Mouse (Mus musculus): ENCODE data around the gene Rtp3.

GRCm38 (mm10) chr9:111011550-111011949 is 21.2 kb upstream of the Rtp3 start:
- no peak for TF ChIP-seq POLR2A (IDR thresholded peaks at IDR 0.05; ENCODE audit: low read depth, low read length)
- no peak for TF ChIP-seq CTCF (IDR thresholded peaks at IDR 0.05; ENCODE audit: extremely low read depth, insufficient read depth, insufficient read length, insufficient replicate concordance)

Measured in spleen, adult 2 months (tissue).